ENCODE assay signal across 9 mouse cellular contexts in genomic region chr5:26189377-26189776, GRCm38 (mm10).
A peak's percentile ranks its signal among the peaks of the same experiment; 100 is the strongest.
DNase-seq lines count a peak whose midpoint lies in the region; ATAC-seq lines count a peak whose summit lies in the region.
"Had no signal": no experiment of that assay in that cellular context is flagged by ENCODE, and none has a peak within 500 bp of the region (broad histone marks: within the 10 kb centered on the region; RNA-seq: fewer than 3 reads in every experiment).

No protein-coding gene starts in this region.

- H3K4me2 ChIP-seq in hindbrain, embryonic 16.5 days (ENCODE audit: low read length), result no peak overlapping the region
- H3K4me2 ChIP-seq: hindbrain, embryonic 15.5 days had no signal

- no peaks in the 10 kb centered on the region for H3K36me3 ChIP-seq in hindbrain, embryonic 10.5 days
- H3K36me3 ChIP-seq in hindbrain, embryonic 16.5 days (ENCODE audit: control insufficient read depth, insufficient read depth, low read length), result no peaks in the 10 kb centered on the region
- H3K36me3 ChIP-seq: hindbrain, embryonic 15.5 days had no signal

- H3K9ac ChIP-seq in hindbrain, embryonic 16.5 days (ENCODE audit: low read depth, low read length), result no peak overlapping the region
- H3K9ac ChIP-seq: hindbrain, embryonic 15.5 days had no signal

- DNase-seq in hindbrain, embryonic 10.5 days (ENCODE audit: low spot score), result peak; percentile 35
- DNase-seq in right cerebral cortex, postnatal 4 days, result peak; percentile 31
- no peak for DNase-seq in right cerebral cortex, postnatal 25 days
- DNase-seq in embryo, embryonic 10 days (ENCODE audit: low spot score), result peak; percentile 48
- no peak for DNase-seq in urinary bladder, postnatal 14 days (ENCODE audit: low spot score)
- DNase-seq in gastrocnemius, postnatal 4 days (ENCODE audit: low spot score in 2 of 2), result no peak
- no peak for DNase-seq in gastrocnemius, adult 8-10 months (ENCODE audit: low spot score in 2 of 2)

- H3K9me3 ChIP-seq in hindbrain, embryonic 10.5 days, result no peaks in the 10 kb centered on the region
- H3K9me3 ChIP-seq in hindbrain, embryonic 16.5 days (ENCODE audit: control insufficient read depth, low read length), result no peaks in the 10 kb centered on the region
- H3K9me3 ChIP-seq: hindbrain, embryonic 15.5 days had no signal

- no peaks in the 10 kb centered on the region for H3K27me3 ChIP-seq in hindbrain, embryonic 10.5 days (ENCODE audit: insufficient read depth, poor library complexity, severe bottlenecking)
- H3K27me3 ChIP-seq in hindbrain, embryonic 16.5 days (replicated peaks; ENCODE audit: control insufficient read depth, insufficient read depth, low read length), result no peaks in the 10 kb centered on the region
- H3K27me3 ChIP-seq: hindbrain, embryonic 15.5 days had no signal

- WGBS in hindbrain, embryonic 10.5 days, result 18% methylated on average over 5 of the region's 5 CpGs
- WGBS in hindbrain, embryonic 16.5 days, result 17% methylated on average over 5 of the region's 5 CpGs

- H3K27ac ChIP-seq in hindbrain, embryonic 10.5 days, result no peak overlapping the region
- H3K27ac ChIP-seq in hindbrain, embryonic 16.5 days (ENCODE audit: low read depth, low read length), result no peak overlapping the region
- H3K27ac ChIP-seq: hindbrain, embryonic 15.5 days had no signal

- ATAC-seq in hindbrain, embryonic 16.5 days, result no peak

- no peak overlapping the region for H3K4me3 ChIP-seq in hindbrain, embryonic 10.5 days
- H3K4me3 ChIP-seq in hindbrain, embryonic 16.5 days (ENCODE audit: low read length), result no peak overlapping the region
- H3K4me3 ChIP-seq: hindbrain, embryonic 15.5 days had no signal

- H3K4me1 ChIP-seq in hindbrain, embryonic 10.5 days (replicated peaks), result peaks cover 3% of the 10 kb centered on the region; the same call in 1 of the 2 replicates
- H3K4me1 ChIP-seq in hindbrain, embryonic 16.5 days (ENCODE audit: control insufficient read depth, insufficient read depth, low read depth, low read length), result no peaks in the 10 kb centered on the region

Comparison
In these comparisons a context has a peak if more than half of its experiments do, and no peak if none do; other contexts are left out.
1. DNase-seq: peak in hindbrain, embryonic 10.5 days (single experiment), right cerebral cortex, postnatal 4 days (single experiment) and embryo, embryonic 10 days (single experiment); none in right cerebral cortex, postnatal 25 days (single experiment), urinary bladder, postnatal 14 days (single experiment), gastrocnemius, postnatal 4 days (0 of 2) and gastrocnemius, adult 8-10 months (0 of 2).